Mouse (Mus musculus) adrenal gland, postnatal 4 days (tissue): ENCODE data around the gene Smbd1. TPM values are rescaled to one million over a fixed set of nuclear protein-coding genes. Genes with fewer than 3 reads are reported as not detected.

Source experiments
- DNase-seq, 2 experiments: peaks; one replicate each; pipeline ENCODE4 v3.0.0; 2021 to 2022; ENCODE audit warnings: low spot score in 2 of 2, mixed read lengths in 2 of 2
- long read RNA-seq, 2 experiments: library from polyadenylated mRNA; stranded (forward); transcript quantifications; one replicate each; pipeline ENCODE4 v2.0.0; 2021
- total RNA-seq, 2 experiments: library from RNA; stranded (reverse); gene quantifications; 2 replicates each; pipeline ENCODE4 v1.2.3; 2021

The Smbd1 gene
- total RNA-seq: not detected
- long read RNA-seq, experiment 1: 0 reads
- long read RNA-seq, experiment 2: 0 reads

- no peak for DNase-seq
Measured at GRCm38 (mm10) chr16:32810321-32810720, at the start of gene Smbd1. Gene Smbd1 (minus strand): TSS chr16:32810477.

- no peak for DNase-seq
Measured at GRCm38 (mm10) chr16:32858771-32859636, 48.7 kb upstream of the Smbd1 start.

GRCm38 (mm10) chr16:32858356-32858755 lies 48.1 kb upstream of the Smbd1 start:
- no peak for DNase-seq

- DNase-seq: no peak
Measured at GRCm38 (mm10) chr16:32856751-32857150, 46.5 kb upstream of the Smbd1 start.

GRCm38 (mm10) chr16:32854050-32854571 lies 43.8 kb upstream of the Smbd1 start:
- no peak for DNase-seq

- DNase-seq: no peak
Measured at GRCm38 (mm10) chr16:32853492-32854049, 43.3 kb upstream of the Smbd1 start.

GRCm38 (mm10) chr16:32849042-32849830 lies 39.0 kb upstream of the Smbd1 start:
- no peak for DNase-seq

- no peak for DNase-seq
Measured at GRCm38 (mm10) chr16:32847103-32847502, 36.8 kb upstream of the Smbd1 start.

- DNase-seq: no peak
Measured at GRCm38 (mm10) chr16:32831501-32831900, 21.2 kb upstream of the Smbd1 start.

GRCm38 (mm10) chr16:32829104-32829503 lies 18.8 kb upstream of the Smbd1 start:
- DNase-seq: no peak

- DNase-seq: no peak
Measured at GRCm38 (mm10) chr16:32826521-32826920, 16.2 kb upstream of the Smbd1 start.

GRCm38 (mm10) chr16:32825380-32825779 lies 15.1 kb upstream of the Smbd1 start:
- no peak for DNase-seq

- no peak for DNase-seq
Measured at GRCm38 (mm10) chr16:32824061-32824460, 13.8 kb upstream of the Smbd1 start.

GRCm38 (mm10) chr16:32823487-32823886 lies 13.2 kb upstream of the Smbd1 start:
- no peak for DNase-seq

GRCm38 (mm10) chr16:32822881-32823280 lies 12.6 kb upstream of the Smbd1 start:
- no peak for DNase-seq

- DNase-seq: no peak
Measured at GRCm38 (mm10) chr16:32822450-32822827, 12.2 kb upstream of the Smbd1 start.

GRCm38 (mm10) chr16:32821772-32822449 lies 11.6 kb upstream of the Smbd1 start:
- DNase-seq: no peak

- no peak for DNase-seq
Measured at GRCm38 (mm10) chr16:32818441-32818840, 8.2 kb upstream of the Smbd1 start.

GRCm38 (mm10) chr16:32818036-32818435 lies 7.8 kb upstream of the Smbd1 start:
- DNase-seq: no peak

GRCm38 (mm10) chr16:32815160-32815605 lies 4.9 kb upstream of the Smbd1 start:
- DNase-seq: no peak

- DNase-seq: no peak
Measured at GRCm38 (mm10) chr16:32814539-32814938, 4.3 kb upstream of the Smbd1 start.
